Mouse (Mus musculus): ENCODE measurements around the gene Gsta1. TPM values are rescaled to one million over a fixed set of nuclear protein-coding genes. Genes with fewer than 3 reads are reported as not detected.
A peak's percentile ranks its signal among the peaks of the same experiment; 100 is the strongest.
"Not testable (repeated sequence)": the region's sequence is repeated elsewhere in the genome, so short reads cannot be mapped to it uniquely, and the experiment has no call there.

Gsta1 gene
- 13.2 and 27.3 TPM in 2 replicates for polyA plus RNA-seq (2012; rRNA removed)

- WGBS = 35% methylated on average over 3 of the region's 3 CpGs
- not testable (repeated sequence) for DNase-seq (ENCODE audit: low read depth, low spot score)
Observed at GRCm38 (mm10) chr9:78230461-78230860, at the start of gene Gsta1. Gene Gsta1, plus strand, starts transcription at chr9:78230656.

GRCm38 (mm10) chr9:78182474-78182873 lies 48.0 kb upstream of the Gsta1 start, which contains the start of gene Gsta4:
Gene Gsta4, plus strand, starts transcription at chr9:78182774.
- DNase-seq (ENCODE audit: low read depth, low spot score) = not testable (repeated sequence)
- 94% methylated on average over 5 of the region's 7 CpGs for WGBS

- WGBS = 84% methylated on average over 9 of the region's 9 CpGs
- DNase-seq (ENCODE audit: low read depth, low spot score) = no peak
Observed at GRCm38 (mm10) chr9:78185686-78186085, 44.8 kb upstream of the Gsta1 start.

GRCm38 (mm10) chr9:78188910-78189309 lies 41.5 kb upstream of the Gsta1 start:
- no peak for DNase-seq (ENCODE audit: low read depth, low spot score)
- 82% methylated on average over 8 of the region's 8 CpGs for WGBS

- 16% methylated on average over 19 of the region's 19 CpGs for WGBS
- DNase-seq (ENCODE audit: low read depth, low spot score) = no peak
Observed at GRCm38 (mm10) chr9:78190651-78191634, 39.5 kb upstream of the Gsta1 start.

GRCm38 (mm10) chr9:78191736-78192135 lies 38.7 kb upstream of the Gsta1 start:
- peak; percentile 73 for DNase-seq (ENCODE audit: low read depth, low spot score)
- whole genome bisulfite sequencing = under 1% methylated on average over 18 of the region's 18 CpGs

- DNase-seq (ENCODE audit: low read depth, low spot score) = peak; percentile 45
- 44% methylated on average over 9 of the region's 9 CpGs for WGBS
Observed at GRCm38 (mm10) chr9:78193902-78194597, 36.4 kb upstream of the Gsta1 start.

- 83% methylated on average over 11 of the region's 11 CpGs for WGBS
Observed at GRCm38 (mm10) chr9:78195034-78195433, 35.4 kb upstream of the Gsta1 start.

GRCm38 (mm10) chr9:78197801-78198200 lies 32.7 kb upstream of the Gsta1 start:
- no peak for DNase-seq (ENCODE audit: low read depth, low spot score)
- 96% methylated on average over 9 of the region's 9 CpGs for WGBS

More at GRCm38 (mm10) chr9:78195034-78195433, 35.4 kb upstream of the Gsta1 start:
- DNase-seq (ENCODE audit: low read depth, low spot score) = no peak

- DNase-seq (ENCODE audit: low read depth, low spot score) = peak; percentile 88
- 35% methylated on average over 6 of the region's 6 CpGs for WGBS
Observed at GRCm38 (mm10) chr9:78204194-78204593, 26.3 kb upstream of the Gsta1 start.

GRCm38 (mm10) chr9:78208956-78209355 lies 21.5 kb upstream of the Gsta1 start:
- WGBS = 65% methylated on average over 4 of the region's 4 CpGs
- no peak for DNase-seq (ENCODE audit: low read depth, low spot score)

- DNase-seq (ENCODE audit: low read depth, low spot score) = no peak
- 60% methylated on average over 3 of the region's 3 CpGs for WGBS
Observed at GRCm38 (mm10) chr9:78210079-78210478, 20.4 kb upstream of the Gsta1 start.

GRCm38 (mm10) chr9:78210821-78211220 lies 19.6 kb upstream of the Gsta1 start:
- no peak for DNase-seq (ENCODE audit: low read depth, low spot score)
- WGBS = 97% methylated on average over 2 of the region's 2 CpGs

- 91% methylated on average over 3 of the region's 3 CpGs for WGBS
Observed at GRCm38 (mm10) chr9:78211521-78211920, 18.9 kb upstream of the Gsta1 start.

GRCm38 (mm10) chr9:78212341-78213049 lies 18.0 kb upstream of the Gsta1 start:
- DNase-seq (ENCODE audit: low read depth, low spot score) = no peak
- WGBS = 29% methylated on average over 7 of the region's 7 CpGs

More at GRCm38 (mm10) chr9:78211521-78211920, 18.9 kb upstream of the Gsta1 start:
- DNase-seq (ENCODE audit: low read depth, low spot score) = no peak

- WGBS = 33% methylated on average over 4 of the region's 4 CpGs
- DNase-seq (ENCODE audit: low read depth, low spot score) = no peak
Observed at GRCm38 (mm10) chr9:78217074-78217473, 13.4 kb upstream of the Gsta1 start.

GRCm38 (mm10) chr9:78222616-78223015 lies 7.8 kb upstream of the Gsta1 start:
- DNase-seq (ENCODE audit: low read depth, low spot score) = no peak

GRCm38 (mm10) chr9:78223221-78223902 lies 7.1 kb upstream of the Gsta1 start:
- WGBS = 56% methylated on average over 10 of the region's 10 CpGs
- no peak for DNase-seq (ENCODE audit: low read depth, low spot score)

More at GRCm38 (mm10) chr9:78222616-78223015, 7.8 kb upstream of the Gsta1 start:
- 60% methylated on average over 8 of the region's 8 CpGs for WGBS

GRCm38 (mm10) chr9:78224418-78224817 lies 6.0 kb upstream of the Gsta1 start:
- 24% methylated on average over 2 of the region's 2 CpGs for WGBS
- no peak for DNase-seq (ENCODE audit: low read depth, low spot score)
